Mouse (Mus musculus) E14TG2a.4 (cell line): ENCODE data around the gene Haspin.

Experiments
- CTCF ChIP-seq: conservative IDR thresholded peaks from 2 replicates; pipeline ENCODE4 v1.5.1; 2014; ENCODE audit warnings: low read length
- NANOG ChIP-seq: IDR thresholded peaks from 2 replicates; pipeline ENCODE4 v1.6.1; 2014; ENCODE audit warnings: borderline replicate concordance, low read length, mixed read lengths
- POU5F1 ChIP-seq: IDR thresholded peaks from 2 replicates; pipeline ENCODE4 v1.6.1; 2014; ENCODE audit warnings: low read length, borderline replicate concordance

GRCm38 (mm10) chr11:73131020-73131419 lies 7.1 kb downstream of the Haspin start:
- peak; percentile 41; the same call in 1 of the 2 replicates for TF ChIP-seq CTCF
- no peak for TF ChIP-seq POU5F1
- no peak for TF ChIP-seq NANOG
